Mouse (Mus musculus): ENCODE data around the gene Nova2.

The Nova2 gene

GRCm38 (mm10) chr7:18987747-18988146 is 62.1 kb downstream of the Nova2 start:
- DNase-seq = no peak

- no peak for DNase-seq
Measured at GRCm38 (mm10) chr7:18988780-18989179, 63.1 kb downstream of the Nova2 start.

- peak; percentile 54 to 58 for DNase-seq
Measured at GRCm38 (mm10) chr7:18989995-18990394, 64.3 kb downstream of the Nova2 start.

- peak; percentile 100 for DNase-seq
Measured at GRCm38 (mm10) chr7:18990601-18991295, 65.1 kb downstream of the Nova2 start, which contains the start of gene Mypop. TSS of gene Mypop (plus strand) at chr7:18991245.

GRCm38 (mm10) chr7:18991660-18992293 is 66.1 kb downstream of the Nova2 start:
- peak; percentile 50 to 52 for DNase-seq

- peak in 1 of 2 experiments; percentile 58 for DNase-seq
Measured at GRCm38 (mm10) chr7:18992294-18992675, 66.6 kb downstream of the Nova2 start.

- no peak for DNase-seq
Measured at GRCm38 (mm10) chr7:18993036-18993435, 67.3 kb downstream of the Nova2 start.

- no peak for DNase-seq
Measured at GRCm38 (mm10) chr7:18998835-18999234, 73.1 kb downstream of the Nova2 start.

- no peak for DNase-seq
Measured at GRCm38 (mm10) chr7:19000421-19000820, 74.7 kb downstream of the Nova2 start.

GRCm38 (mm10) chr7:19001066-19001806 is 75.5 kb downstream of the Nova2 start:
- no peak for DNase-seq

- no peak for DNase-seq
Measured at GRCm38 (mm10) chr7:19001807-19002085, 76.1 kb downstream of the Nova2 start.

GRCm38 (mm10) chr7:19002115-19002514 is 76.4 kb downstream of the Nova2 start:
- no peak for DNase-seq

GRCm38 (mm10) chr7:19002848-19003498 is 77.3 kb downstream of the Nova2 start:
- peak; percentile 71 to 82 for DNase-seq

- DNase-seq = peak; percentile 93 to 95
Measured at GRCm38 (mm10) chr7:19003902-19004630, 78.4 kb downstream of the Nova2 start, which contains the start of gene Irf2bp1. TSS of gene Irf2bp1 (plus strand) at chr7:19004044.

- DNase-seq = peak; percentile 37 to 41
Measured at GRCm38 (mm10) chr7:19004631-19005079, 79.0 kb downstream of the Nova2 start.

GRCm38 (mm10) chr7:19005417-19006121 is 79.9 kb downstream of the Nova2 start:
- DNase-seq = no peak

GRCm38 (mm10) chr7:19006476-19006875 is 80.8 kb downstream of the Nova2 start:
- peak; percentile 82 to 86 for DNase-seq

- no peak for DNase-seq
Measured at GRCm38 (mm10) chr7:19007026-19007977, 81.6 kb downstream of the Nova2 start.

- no peak for DNase-seq
Measured at GRCm38 (mm10) chr7:19010581-19010980, 84.9 kb downstream of the Nova2 start.

GRCm38 (mm10) chr7:19012025-19012621 is 86.4 kb downstream of the Nova2 start:
- DNase-seq = peak in 1 of 2 experiments; percentile 36
